Mouse (Mus musculus) adrenal gland, adult 8-10 months (tissue): ENCODE data around the gene Ccne1. TPM values are rescaled to one million over a fixed set of nuclear protein-coding genes. Genes with fewer than 3 reads are reported as not detected.

Experiments
- total RNA-seq, 4 experiments: library from RNA; stranded (reverse); gene quantifications; 2 replicates each; pipeline ENCODE4 v1.2.4; 2022

Gene Ccne1
- total RNA-seq, 4 experiments from 2014 or later = 3.5 to 6.9 (median 4.1) TPM

Other genes starting within 250 kb of the Ccne1 start
- gene Uri1, start 84.0 kb downstream of the Ccne1 start, total RNA-seq = 10 to 100 TPM; 45.6 to 62.5 (median 52.0) TPM
- 10 to 100 TPM; 33.8 to 64.0 (median 45.6) TPM for gene 1600014C10Rik, start 75.7 kb upstream of the Ccne1 start, total RNA-seq
- 1 to 10 TPM; 1.2 to 1.9 (median 1.7) TPM for gene Plekhf1, start 120.5 kb upstream of the Ccne1 start, total RNA-seq
- 10 to 100 TPM; 48.6 to 85.5 (median 68.1) TPM for gene Pop4, start 163.9 kb upstream of the Ccne1 start, total RNA-seq